Mouse (Mus musculus): ENCODE results near the gene Ninj2. TPM values are rescaled to one million over a fixed set of nuclear protein-coding genes. Genes with fewer than 3 reads are reported as not detected.

Gene Ninj2
- total and polyA plus RNA-seq, 3 experiments, result 0.08 TPM; not detected in 2

DNA sequence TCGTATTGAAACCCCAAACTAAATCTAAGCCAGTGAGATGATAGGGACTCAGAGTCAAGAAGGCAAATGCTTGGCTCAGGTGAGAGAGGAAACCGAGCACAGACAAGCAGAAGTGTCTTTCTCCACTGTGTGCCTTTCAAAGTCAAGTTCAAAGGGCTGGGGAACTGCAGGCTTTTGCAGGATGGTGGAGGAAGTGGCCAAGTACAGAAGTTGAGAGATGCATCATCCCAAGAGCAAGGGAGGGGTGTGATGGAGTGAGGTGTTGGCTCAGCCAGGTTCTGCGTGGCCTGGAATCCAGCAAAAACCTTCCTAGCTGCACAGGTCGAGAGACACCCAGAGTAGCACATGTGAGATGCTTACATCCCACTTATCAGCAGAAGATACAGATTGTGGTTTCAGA lies 11.6 kb upstream of the Ninj2 start:
- Histone ChIP-seq H3K27ac (ENCODE audit: control insufficient read depth, low read depth, low read length) (no peak overlapping the region), H3K79me2 (ENCODE audit: control insufficient read depth, insufficient read depth, low read length, poor library complexity) (no peaks in the 10 kb centered on the region), H3K36me3 (ENCODE audit: control insufficient read depth in 1 of 2, insufficient read depth in 2 of 2, low read length in 2 of 2) (peaks cover 0 to 8% of the 10 kb centered on the region in 2 experiments; a peak in 2 of 4 replicates), H3K4me3 (ENCODE audit: control insufficient read depth in 1 of 2, insufficient read depth in 1 of 2, low read depth in 2 of 2, low read length in 2 of 2) (no peak overlapping the region), H3K9ac (ENCODE audit: control insufficient read depth, low read depth, low read length, poor library complexity, severe bottlenecking) (no peak overlapping the region), H3K27me3 (ENCODE audit: control insufficient read depth in 1 of 2, insufficient read depth in 2 of 2, low read length in 2 of 2) (no peaks in the 10 kb centered on the region), H3K9me3 (replicated peaks; ENCODE audit: insufficient read depth, low read length) (no peaks in the 10 kb centered on the region), H3K4me1 (ENCODE audit: control insufficient read depth in 1 of 2, insufficient read depth in 2 of 2, low read length in 2 of 2) (peaks cover 0 to 11% of the 10 kb centered on the region in 2 experiments; a peak in 2 of 4 replicates)
- no peak for TF ChIP-seq GATA1 (IDR thresholded peaks at IDR 0.05; ENCODE audit: low read depth, low read length)
- TF ChIP-seq SIN3A (IDR thresholded peaks at IDR 0.05; ENCODE audit: low read length), result no peak
- TF ChIP-seq RCOR1 (IDR thresholded peaks at IDR 0.05; ENCODE audit: low read depth, low read length), result no peak
- TF ChIP-seq HCFC1 (IDR thresholded peaks at IDR 0.05; ENCODE audit: low read depth, low read length), result no peak
- no peak for TF ChIP-seq ETS1 (IDR thresholded peaks at IDR 0.05; ENCODE audit: low read depth, low read length)
- TF ChIP-seq ELF1 (IDR thresholded peaks at IDR 0.05; ENCODE audit: low read depth, low read length), result no peak
- TF ChIP-seq ZNF384 (IDR thresholded peaks at IDR 0.05; ENCODE audit: low read depth, low read length), result no peak
- no peak for TF ChIP-seq KAT2A (conservative IDR thresholded peaks at IDR 0.05; ENCODE audit: low read depth, low read length)
- no peak for TF ChIP-seq POLR2AphosphoS5 (IDR thresholded peaks at IDR 0.05; ENCODE audit: borderline replicate concordance, low read depth, low read length)
- TF ChIP-seq POLR2AphosphoS2 (IDR thresholded peaks at IDR 0.05; ENCODE audit: low read length), result no peak
- no peak for TF ChIP-seq RAD21 (IDR thresholded peaks at IDR 0.05; ENCODE audit: low read depth, low read length)
- TF ChIP-seq EP300 (IDR thresholded peaks at IDR 0.05; ENCODE audit: low read depth in 1 of 2, low read length in 2 of 2), result no peak
- no peak for TF ChIP-seq E2F4 (IDR thresholded peaks at IDR 0.05; ENCODE audit: borderline replicate concordance, low read depth, low read length)
- no peak for TF ChIP-seq NRF1 (IDR thresholded peaks at IDR 0.05; ENCODE audit: insufficient read depth, low read depth, low read length, poor library complexity, severe bottlenecking)
- no peak for TF ChIP-seq MAZ (IDR thresholded peaks at IDR 0.05; ENCODE audit: low read depth, low read length)
- no peak for TF ChIP-seq TAL1 (IDR thresholded peaks at IDR 0.05; ENCODE audit: low read length)
- no peak for TF ChIP-seq ZKSCAN1 (IDR thresholded peaks at IDR 0.05; ENCODE audit: low read depth, low read length)
- TF ChIP-seq UBTF (IDR thresholded peaks at IDR 0.05; ENCODE audit: borderline replicate concordance, insufficient read depth, low read depth, low read length), result no peak
- DNase-seq (ENCODE audit: low read depth, low spot score), result no peak

DNA sequence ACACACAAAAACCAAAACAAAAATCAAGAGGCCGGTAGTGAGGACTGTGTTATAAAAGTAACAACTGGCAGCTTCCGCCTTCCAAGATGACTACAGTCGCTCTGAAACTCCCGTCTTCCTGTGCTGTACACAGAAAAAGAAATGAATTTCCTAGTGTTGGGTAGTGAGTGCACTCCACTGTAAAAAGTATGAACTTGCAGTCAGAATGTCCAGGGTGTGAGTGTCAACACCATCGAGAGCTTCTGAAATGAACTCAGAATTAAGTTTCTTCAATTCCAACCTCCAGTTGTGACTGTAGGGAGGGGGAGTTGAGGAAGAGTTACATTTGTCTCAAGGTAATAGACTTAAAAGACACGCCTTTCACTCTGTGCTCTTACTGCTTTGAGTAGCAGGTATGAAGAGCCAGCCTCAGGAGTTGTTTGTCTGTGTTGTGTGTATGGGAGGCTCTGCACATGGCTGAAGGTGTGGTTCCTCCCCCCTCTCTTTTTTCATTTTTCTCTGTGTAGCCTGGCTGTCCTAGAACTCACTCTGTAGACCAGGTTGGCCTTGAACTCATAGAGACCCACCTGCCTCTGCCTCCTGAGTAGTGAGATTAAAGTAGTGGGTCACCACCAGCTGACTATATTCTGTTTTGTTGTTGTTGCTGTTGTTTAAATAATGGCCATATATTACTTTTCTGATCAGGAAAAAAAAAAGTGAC lies 10.7 kb upstream of the Ninj2 start:
- Histone ChIP-seq H3K27me3 (ENCODE audit: control insufficient read depth in 1 of 2, insufficient read depth in 2 of 2, low read length in 2 of 2) (peaks cover 0 to 2% of the 10 kb centered on the region in 2 experiments; a peak in 1 of 4 replicates), H3K36me3 (ENCODE audit: control insufficient read depth in 1 of 2, insufficient read depth in 2 of 2, low read length in 2 of 2) (peaks cover 0 to 8% of the 10 kb centered on the region in 2 experiments; a peak in 2 of 4 replicates), H3K27ac (ENCODE audit: control insufficient read depth, low read depth, low read length) (no peak overlapping the region), H3K9me3 (replicated peaks; ENCODE audit: insufficient read depth, low read length) (no peaks in the 10 kb centered on the region), H3K9ac (ENCODE audit: control insufficient read depth, low read depth, low read length, poor library complexity, severe bottlenecking) (no peak overlapping the region), H3K79me2 (ENCODE audit: control insufficient read depth, insufficient read depth, low read length, poor library complexity) (no peaks in the 10 kb centered on the region), H3K4me3 (ENCODE audit: control insufficient read depth in 1 of 2, insufficient read depth in 1 of 2, low read depth in 2 of 2, low read length in 2 of 2) (no peak overlapping the region), H3K4me1 (ENCODE audit: control insufficient read depth in 1 of 2, insufficient read depth in 2 of 2, low read length in 2 of 2) (peaks cover 0 to 11% of the 10 kb centered on the region in 2 experiments; a peak in 2 of 4 replicates)
- no peak for TF ChIP-seq ZC3H11A (IDR thresholded peaks at IDR 0.05; ENCODE audit: low read depth, low read length)
- no peak for TF ChIP-seq SIN3A (IDR thresholded peaks at IDR 0.05; ENCODE audit: low read length)
- TF ChIP-seq TCF12 (IDR thresholded peaks at IDR 0.05; ENCODE audit: low read depth, low read length), result no peak
- no peak for TF ChIP-seq BHLHE40 (IDR thresholded peaks at IDR 0.05; ENCODE audit: borderline replicate concordance, low read depth, low read length)
- no peak for TF ChIP-seq JUND (IDR thresholded peaks at IDR 0.05; ENCODE audit: low read depth, low read length)
- no peak for TF ChIP-seq POLR2A (IDR thresholded peaks at IDR 0.05; ENCODE audit: control insufficient read depth in 1 of 2, insufficient read depth in 1 of 2, low read depth in 1 of 2, low read length in 2 of 2, poor library complexity in 1 of 2)
- no peak for TF ChIP-seq GABPA (IDR thresholded peaks at IDR 0.05; ENCODE audit: low read depth, low read length)
- no peak for TF ChIP-seq E2F4 (IDR thresholded peaks at IDR 0.05; ENCODE audit: borderline replicate concordance, low read depth, low read length)
- no peak for TF ChIP-seq POLR2AphosphoS2 (IDR thresholded peaks at IDR 0.05; ENCODE audit: low read length)
- TF ChIP-seq ZKSCAN1 (IDR thresholded peaks at IDR 0.05; ENCODE audit: low read depth, low read length), result no peak
- no peak for TF ChIP-seq EP300 (IDR thresholded peaks at IDR 0.05; ENCODE audit: low read depth in 1 of 2, low read length in 2 of 2)
- no peak for TF ChIP-seq RCOR1 (IDR thresholded peaks at IDR 0.05; ENCODE audit: low read depth, low read length)
- TF ChIP-seq GATA1 (IDR thresholded peaks at IDR 0.05; ENCODE audit: low read depth, low read length), result no peak
- no peak for TF ChIP-seq NRF1 (IDR thresholded peaks at IDR 0.05; ENCODE audit: insufficient read depth, low read depth, low read length, poor library complexity, severe bottlenecking)
- TF ChIP-seq USF2 (IDR thresholded peaks at IDR 0.05; ENCODE audit: borderline replicate concordance in 1 of 2, insufficient read depth in 1 of 2, low read depth in 1 of 2, low read length in 2 of 2), result no peak
- TF ChIP-seq HCFC1 (IDR thresholded peaks at IDR 0.05; ENCODE audit: low read depth, low read length), result no peak
- TF ChIP-seq ELF1 (IDR thresholded peaks at IDR 0.05; ENCODE audit: low read depth, low read length), result no peak
- TF ChIP-seq TBP (IDR thresholded peaks at IDR 0.05; ENCODE audit: low read depth, low read length), result no peak
- no peak for TF ChIP-seq USF1 (IDR thresholded peaks at IDR 0.05; ENCODE audit: low read depth, low read length)
- DNase-seq (ENCODE audit: low read depth, low spot score), result no peak

All from MEL (cell line).